Mouse (Mus musculus) adrenal gland (tissue): ENCODE measurements around the gene Gsk3a.

ENCODE experiments used
- intact Hi-C: fragments of 180-260 bp; cut with DNase I; formaldehyde crosslinking; loops from one replicate; pipeline ENCODE4 v1.15.1; 2025

The Gsk3a gene

GRCm38 (mm10) chr7:25250141-25250972, 12.7 kb upstream of the Gsk3a start, which contains the start of gene Erf:
Gene Erf, minus strand, starts transcription at chr7:25250761.
- intact Hi-C loops, result loop anchor here (2.0 kb wide), 1 partner anchor 16 kb away; the partner anchor contains the start of gene Cic

GRCm38 (mm10) chr7:25249314-25250140, 11.9 kb upstream of the Gsk3a start:
- intact Hi-C loops, result loop anchor here (2.0 kb wide), 1 partner anchor 17 kb away; the partner anchor contains the start of gene Cic

- intact Hi-C loops, result no loop called here
These were observed 11.2 kb upstream of the Gsk3a start for GRCm38 (mm10) chr7:25248846-25249313.

- intact Hi-C loops, result no loop called here
These were observed 10.5 kb upstream of the Gsk3a start for GRCm38 (mm10) chr7:25248018-25248647.

GRCm38 (mm10) chr7:25247498-25247897, 9.8 kb upstream of the Gsk3a start:
- intact Hi-C loops, result no loop called here

GRCm38 (mm10) chr7:25246759-25247137, 9.1 kb upstream of the Gsk3a start:
- intact Hi-C loops, result no loop called here

- intact Hi-C loops, result no loop called here
These were observed 8.6 kb upstream of the Gsk3a start for GRCm38 (mm10) chr7:25246079-25246758.

- intact Hi-C loops, result loop anchor here (5.0 kb wide), 2 partner anchors 73 to 88 kb away; partner anchors contain the start of gene Megf8
These were observed 7.1 kb upstream of the Gsk3a start for GRCm38 (mm10) chr7:25244562-25245369.

GRCm38 (mm10) chr7:25243361-25243760, 5.7 kb upstream of the Gsk3a start:
- intact Hi-C loops, result loop anchor here (5.0 kb wide), 2 partner anchors 74 to 89 kb away; partner anchors contain the start of gene Megf8

- intact Hi-C loops, result loop anchor here (5.0 kb wide), 2 partner anchors 76 to 91 kb away; partner anchors contain the start of gene Megf8
These were observed 3.4 kb upstream of the Gsk3a start for GRCm38 (mm10) chr7:25241062-25241461.

- intact Hi-C loops, result loop anchor here (5.0 kb wide), 2 partner anchors 77 to 92 kb away; partner anchors contain the start of gene Megf8
These were observed 3.0 kb upstream of the Gsk3a start for GRCm38 (mm10) chr7:25240631-25241030.

- intact Hi-C loops, result loop anchor here (1.0 kb wide), 1 partner anchor 39 kb away; no protein-coding TSS in a partner anchor
These were observed 1.4 kb upstream of the Gsk3a start for GRCm38 (mm10) chr7:25238829-25239623.

- intact Hi-C loops, result no loop called here
These were observed 510 bp upstream of the Gsk3a start for GRCm38 (mm10) chr7:25238015-25238706.

GRCm38 (mm10) chr7:25235526-25235925, 2.1 kb downstream of the Gsk3a start:
- intact Hi-C loops, result no loop called here

- intact Hi-C loops, result no loop called here
These were observed 4.6 kb downstream of the Gsk3a start for GRCm38 (mm10) chr7:25233061-25233460.

- intact Hi-C loops, result no loop called here
These were observed 5.5 kb downstream of the Gsk3a start for GRCm38 (mm10) chr7:25232101-25232648.

GRCm38 (mm10) chr7:25230690-25231285, 6.9 kb downstream of the Gsk3a start:
- intact Hi-C loops, result no loop called here
